Mouse (Mus musculus) kidney, adult 18-20 months (tissue): ENCODE data around the gene Wnt3a.
"Not testable (repeated sequence)": the region's sequence is repeated elsewhere in the genome, so short reads cannot be mapped to it uniquely, and the experiment has no call there.

ENCODE experiments used
- DNase-seq: peaks from one replicate; pipeline ENCODE4 v3.0.0; 2021

The Wnt3a gene

GRCm38 (mm10) chr11:59307422-59308163, 17.0 kb upstream of the Wnt3a start:
- peak; percentile 88 for DNase-seq

- DNase-seq: peak; percentile 76
Observed at GRCm38 (mm10) chr11:59306461-59307421, 16.2 kb upstream of the Wnt3a start, which contains the start of gene Wnt9a. Wnt9a (plus strand) TSS chr11:59306928.

GRCm38 (mm10) chr11:59305821-59306215, 15.3 kb upstream of the Wnt3a start:
- DNase-seq: no peak

- no peak for DNase-seq
Observed at GRCm38 (mm10) chr11:59305008-59305820, 14.7 kb upstream of the Wnt3a start.

- DNase-seq: peak; percentile 89
Observed at GRCm38 (mm10) chr11:59302700-59303569, 12.4 kb upstream of the Wnt3a start.

- DNase-seq: not testable (repeated sequence)
Observed at GRCm38 (mm10) chr11:59301053-59301452, 10.5 kb upstream of the Wnt3a start.

- DNase-seq: peak; percentile 21
Observed at GRCm38 (mm10) chr11:59300185-59300584, 9.6 kb upstream of the Wnt3a start.

GRCm38 (mm10) chr11:59297941-59298340, 7.4 kb upstream of the Wnt3a start:
- peak; percentile 39 for DNase-seq

GRCm38 (mm10) chr11:59293616-59294015, 3.1 kb upstream of the Wnt3a start:
- DNase-seq: peak; percentile 58

- no peak for DNase-seq
Observed at GRCm38 (mm10) chr11:59289706-59290105, 846 bp downstream of the Wnt3a start.

GRCm38 (mm10) chr11:59284146-59284545, 6.4 kb downstream of the Wnt3a start:
- no peak for DNase-seq

- peak; percentile 41 for DNase-seq
Observed at GRCm38 (mm10) chr11:59282933-59283332, 7.6 kb downstream of the Wnt3a start.

GRCm38 (mm10) chr11:59282111-59282510, 8.4 kb downstream of the Wnt3a start:
- DNase-seq: no peak

GRCm38 (mm10) chr11:59278047-59278446, 12.5 kb downstream of the Wnt3a start:
- no peak for DNase-seq

- DNase-seq: no peak
Observed at GRCm38 (mm10) chr11:59276877-59277276, 13.7 kb downstream of the Wnt3a start.

- no peak for DNase-seq
Observed at GRCm38 (mm10) chr11:59274184-59274583, 16.4 kb downstream of the Wnt3a start.

- no peak for DNase-seq
Observed at GRCm38 (mm10) chr11:59266727-59267126, 23.8 kb downstream of the Wnt3a start.

- no peak for DNase-seq
Observed at GRCm38 (mm10) chr11:59265154-59265813, 25.3 kb downstream of the Wnt3a start.

- no peak for DNase-seq
Observed at GRCm38 (mm10) chr11:59264593-59264992, 26.0 kb downstream of the Wnt3a start.

GRCm38 (mm10) chr11:59263870-59264563, 26.5 kb downstream of the Wnt3a start:
- DNase-seq: peak; percentile 26

- no peak for DNase-seq
Observed at GRCm38 (mm10) chr11:59262308-59262707, 28.2 kb downstream of the Wnt3a start.
